Mouse (Mus musculus): ENCODE results near the gene Zswim4. TPM values are rescaled to one million over a fixed set of nuclear protein-coding genes. Genes with fewer than 3 reads are reported as not detected.

The Zswim4 gene
- total RNA-seq, 2 experiments from 2014 or later: 14.2 to 14.3 TPM

Small RNA genes lying within 50 kb of the gene (microRNA-seq; reads per million reads assigned to microRNA genes)
- gene Mir181c: 4,336 reads per million, percentile 90 among the genes with 10 or more reads in this experiment
- 5,807 reads per million, percentile 92 among the genes with 10 or more reads in this experiment for gene Mir181d
- gene Mir23a: 6,017 reads per million, percentile 93 among the genes with 10 or more reads in this experiment
- gene Mir24-2: not detected
- 76.8 reads per million, percentile 54 among the genes with 10 or more reads in this experiment for gene Mir27a
- not detected for gene Mir3074-2

Other genes starting within 250 kb of the Zswim4 start
- 10 to 100 TPM; 56.4 to 59.1 TPM for gene Samd1, start 239.4 kb downstream of the Zswim4 start, total RNA-seq (2021)
- under 1 TPM; 0.34 to 0.65 TPM for gene 1700067K01Rik, start 235.6 kb downstream of the Zswim4 start, total RNA-seq (2021)
- under 1 TPM in 1 of 2 experiments, not detected in 1; 0.51 TPM for gene 2210011C24Rik, start 224.9 kb downstream of the Zswim4 start, total RNA-seq (2021)
- gene Palm3, start 215.6 kb downstream of the Zswim4 start, total RNA-seq (2021): 10 to 100 TPM in 1 of 2 experiments, 1 to 10 TPM in 1; 9.2 to 11.3 TPM
- gene Il27ra, start 194.5 kb downstream of the Zswim4 start, total RNA-seq (2021): 1 to 10 TPM in 1 of 2 experiments, under 1 TPM in 1; 0.86 to 1.0 TPM
- not detected for gene Rln3, start 192.1 kb downstream of the Zswim4 start, total RNA-seq (2021)
- gene Gm10643, start 171.9 kb downstream of the Zswim4 start, total RNA-seq (2021): 1 to 10 TPM; 2.8 to 3.1 TPM
- gene Rfx1, start 170.2 kb downstream of the Zswim4 start, total RNA-seq (2021): 10 to 100 TPM; 19.2 to 21.3 TPM
- gene Dcaf15, start 132.3 kb downstream of the Zswim4 start, total RNA-seq (2021): 10 to 100 TPM; 30.4 to 33.8 TPM
- not detected for gene Podnl1, start 111.1 kb downstream of the Zswim4 start, total RNA-seq (2021)
- gene Cc2d1a, start 89.1 kb downstream of the Zswim4 start, total RNA-seq (2021): 10 to 100 TPM; 66.7 to 70.7 TPM
- gene 4930432K21Rik, start 89.0 kb downstream of the Zswim4 start, total RNA-seq (2021): 1 to 10 TPM; 2.9 to 3.2 TPM
- 1 to 10 TPM; 5.4 to 6.8 TPM for gene Nanos3, start 51.8 kb downstream of the Zswim4 start, total RNA-seq (2021)
- gene D8Ertd738e, start 12.7 kb upstream of the Zswim4 start, total RNA-seq (2021): 100 to 1,000 TPM; 130 to 136 TPM
- 10 to 100 TPM; 21.8 to 22.3 TPM for gene Mri1, start 20.3 kb upstream of the Zswim4 start, total RNA-seq (2021)
- gene Ccdc130, start 33.3 kb upstream of the Zswim4 start, total RNA-seq (2021): 10 to 100 TPM; 24.1 to 27.1 TPM
- 100 to 1,000 TPM; 269 to 287 TPM for gene Cacna1a, start 151.4 kb upstream of the Zswim4 start, total RNA-seq (2021)

Measured in left cerebral cortex, postnatal 10 days (tissue).